Mouse (Mus musculus): ENCODE data around the gene Elovl4.

Elovl4 gene

GRCm38 (mm10) chr9:83805977-83806815 lies at the start of gene Elovl4:
Gene Elovl4, minus strand, starts transcription at chr9:83806277.
- no peak for DNase-seq (ENCODE audit: extremely low read depth, insufficient read length, low spot score)

GRCm38 (mm10) chr9:83852464-83852863 lies 46.4 kb upstream of the Elovl4 start:
- no peak for DNase-seq (ENCODE audit: extremely low read depth, insufficient read length, low spot score)

- no peak for DNase-seq (ENCODE audit: extremely low read depth, insufficient read length, low spot score)
These were observed 28.8 kb upstream of the Elovl4 start for GRCm38 (mm10) chr9:83834748-83835313.

- peak; percentile 93 for DNase-seq (ENCODE audit: extremely low read depth, insufficient read length, low spot score)
These were observed 28.0 kb upstream of the Elovl4 start, which contains the start of gene Ttk for GRCm38 (mm10) chr9:83833811-83834747. Gene Ttk, plus strand, starts transcription at chr9:83834689.

GRCm38 (mm10) chr9:83831152-83831551 lies 25.1 kb upstream of the Elovl4 start:
- DNase-seq (ENCODE audit: extremely low read depth, insufficient read length, low spot score): peak; percentile 8

- DNase-seq (ENCODE audit: extremely low read depth, insufficient read length, low spot score): no peak
These were observed 23.8 kb upstream of the Elovl4 start for GRCm38 (mm10) chr9:83829896-83830295.

GRCm38 (mm10) chr9:83822925-83823324 lies 16.8 kb upstream of the Elovl4 start:
- DNase-seq (ENCODE audit: extremely low read depth, insufficient read length, low spot score): no peak

GRCm38 (mm10) chr9:83820976-83821375 lies 14.9 kb upstream of the Elovl4 start:
- DNase-seq (ENCODE audit: extremely low read depth, insufficient read length, low spot score): no peak

- no peak for DNase-seq (ENCODE audit: extremely low read depth, insufficient read length, low spot score)
These were observed 13.1 kb upstream of the Elovl4 start for GRCm38 (mm10) chr9:83819188-83819587.

GRCm38 (mm10) chr9:83807562-83807961 lies 1.5 kb upstream of the Elovl4 start:
- DNase-seq (ENCODE audit: extremely low read depth, insufficient read length, low spot score): no peak

- no peak for DNase-seq (ENCODE audit: extremely low read depth, insufficient read length, low spot score)
These were observed 707 bp downstream of the Elovl4 start for GRCm38 (mm10) chr9:83805164-83805976.

- no peak for DNase-seq (ENCODE audit: extremely low read depth, insufficient read length, low spot score)
These were observed 1.7 kb downstream of the Elovl4 start for GRCm38 (mm10) chr9:83804341-83804740.

- DNase-seq (ENCODE audit: extremely low read depth, insufficient read length, low spot score): no peak
These were observed 8.2 kb downstream of the Elovl4 start for GRCm38 (mm10) chr9:83797898-83798297.

- DNase-seq (ENCODE audit: extremely low read depth, insufficient read length, low spot score): no peak
These were observed 9.2 kb downstream of the Elovl4 start for GRCm38 (mm10) chr9:83796875-83797274.

- no peak for DNase-seq (ENCODE audit: extremely low read depth, insufficient read length, low spot score)
These were observed 16.8 kb downstream of the Elovl4 start for GRCm38 (mm10) chr9:83789326-83789725.

GRCm38 (mm10) chr9:83785501-83785900 lies 20.6 kb downstream of the Elovl4 start:
- DNase-seq (ENCODE audit: extremely low read depth, insufficient read length, low spot score): no peak

- DNase-seq (ENCODE audit: extremely low read depth, insufficient read length, low spot score): no peak
These were observed 27.6 kb downstream of the Elovl4 start for GRCm38 (mm10) chr9:83778317-83778960.

GRCm38 (mm10) chr9:83761318-83761717 lies 44.8 kb downstream of the Elovl4 start:
- DNase-seq (ENCODE audit: extremely low read depth, insufficient read length, low spot score): no peak

- no peak for DNase-seq (ENCODE audit: extremely low read depth, insufficient read length, low spot score)
These were observed 74.2 kb downstream of the Elovl4 start for GRCm38 (mm10) chr9:83731877-83732276.

GRCm38 (mm10) chr9:83730836-83731235 lies 75.2 kb downstream of the Elovl4 start:
- no peak for DNase-seq (ENCODE audit: extremely low read depth, insufficient read length, low spot score)
